Mouse (Mus musculus) embryonic stem cell, embryonic (primary cell): ENCODE measurements around the gene Ces1b.

ENCODE experiments used
- CTCF ChIA-PET, 4 experiments: fragments of 300-600 bp in 2 of 4; fragments of 350-600 bp in 2 of 4; sonication (Branson Sonifier 250); formaldehyde crosslinking; loops; one replicate each; lab custom pipeline; 2022; ENCODE audit warnings: inconsistent platforms in 2 of 4; lab: Charles Lee
- POLR2A ChIA-PET, 4 experiments: fragments of 300-600 bp in 2 of 4; fragments of 350-600 bp in 2 of 4; sonication (Branson Sonifier 250); formaldehyde crosslinking; loops; one replicate each; lab custom pipeline; 2022; ENCODE audit warnings: antibody characterized with exemption in 4 of 4, inconsistent platforms in 1 of 4; lab: Charles Lee

Ces1b gene

GRCm38 (mm10) chr8:93079887-93080286, at the start of gene Ces1b:
Gene Ces1b, minus strand, starts transcription at chr8:93080017.
- ChIA-PET CTCF (interaction anchor here in 1 of 4 experiments (0.6 kb wide), 1 partner anchor 260 kb away, joined by 4 read pairs; no protein-coding TSS in a partner anchor), POLR2A (interaction anchor here in 1 of 4 experiments (0.6 kb wide), 1 partner anchor 249 kb away, joined by 8 read pairs; no protein-coding TSS in a partner anchor)

- ChIA-PET POLR2A (interaction anchor here in 1 of 4 experiments (0.6 kb wide), 1 partner anchor 390 kb away, joined by 3 read pairs; no protein-coding TSS in a partner anchor), CTCF (no interaction called here)
These were observed 46.7 kb upstream of the Ces1b start for GRCm38 (mm10) chr8:93126476-93126875.

GRCm38 (mm10) chr8:93122005-93122404, 42.2 kb upstream of the Ces1b start:
- CTCF ChIA-PET, result no interaction called here

DNA sequence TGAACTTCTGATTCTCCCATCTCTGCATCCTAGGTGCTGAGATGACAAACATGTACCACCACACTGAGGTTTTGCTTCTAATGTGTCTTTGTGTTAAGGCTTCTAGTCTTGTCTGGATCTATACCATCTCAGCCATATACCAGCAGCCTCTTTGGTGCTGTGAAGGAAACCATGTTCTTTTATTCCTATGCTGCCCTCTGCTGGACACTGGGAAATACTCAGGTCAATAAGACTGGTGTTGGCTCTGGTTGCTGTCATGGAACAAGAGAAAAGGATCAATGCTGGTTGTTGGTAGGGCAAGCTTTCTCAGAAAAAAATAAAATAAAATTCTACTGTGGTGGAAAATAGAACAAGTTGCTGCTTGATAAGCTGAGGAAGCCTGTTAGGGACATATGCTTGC, 15.6 kb upstream of the Ces1b start:
- CTCF ChIA-PET, result no interaction called here

More at GRCm38 (mm10) chr8:93122005-93122404, 42.2 kb upstream of the Ces1b start:
- POLR2A ChIA-PET, result no interaction called here

DNA sequence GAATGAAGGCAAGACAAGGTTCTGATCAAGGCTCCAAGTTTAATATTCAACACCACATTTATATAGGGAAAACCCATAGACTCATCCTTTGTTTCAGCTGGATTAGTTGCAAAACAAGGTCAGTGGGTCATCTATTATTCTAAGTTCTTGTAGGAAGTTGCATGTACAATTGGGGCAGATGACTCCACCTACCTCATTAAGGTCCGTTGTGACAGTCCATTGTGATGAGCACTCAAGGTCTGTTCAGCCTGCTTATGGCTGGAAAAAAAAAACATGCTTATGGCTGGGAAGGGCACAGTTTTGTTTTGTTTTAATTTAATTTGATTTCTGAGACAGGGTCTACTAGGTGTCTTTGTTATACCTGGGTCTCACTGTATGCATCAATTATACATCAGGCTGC, 11.5 kb upstream of the Ces1b start:
- ChIA-PET POLR2A (no interaction called here), CTCF (interaction anchor here in 2 of 4 experiments (0.5 to 0.7 kb wide), 2 partner anchors 32 to 106 kb away, joined by 3 read pairs; partner anchors contain the start of gene Ces1d (in 1 of the 2))

More for the DNA sequence above, 15.6 kb upstream of the Ces1b start:
- POLR2A ChIA-PET, result interaction anchor here in 1 of 4 experiments (0.7 kb wide), 1 partner anchor 225 kb away, joined by 3 read pairs; no protein-coding TSS in a partner anchor

GRCm38 (mm10) chr8:93088686-93089122, 8.9 kb upstream of the Ces1b start:
- ChIA-PET CTCF (interaction anchor here in 1 of 4 experiments (0.6 kb wide), 3 partner anchors 27 to 627 kb away, joined by 3 to 6 read pairs (median 3); no protein-coding TSS in a partner anchor), POLR2A (interaction anchor here in 1 of 4 experiments (0.6 kb wide), 1 partner anchor 10 kb away, joined by 3 read pairs; no protein-coding TSS in a partner anchor)

DNA sequence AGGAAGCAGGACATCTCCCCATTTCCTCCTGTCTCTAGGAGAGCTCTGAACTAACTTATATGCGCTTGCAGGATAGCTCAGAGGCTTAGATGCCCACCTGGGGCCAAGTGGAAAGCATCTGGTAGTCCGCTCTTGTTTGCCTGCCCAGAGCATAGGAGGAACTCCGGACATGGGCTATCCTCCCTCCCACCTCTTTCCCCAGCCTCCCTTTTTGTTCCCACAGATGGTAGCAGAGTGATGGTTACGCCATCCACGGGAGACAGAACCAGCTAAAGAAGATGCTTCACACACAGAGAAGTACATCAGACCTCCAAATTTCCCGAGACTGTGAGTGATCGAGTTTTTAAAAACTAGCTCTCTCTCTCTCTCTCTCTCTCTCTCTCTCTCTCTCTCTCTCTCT, 8.4 kb upstream of the Ces1b start:
- CTCF ChIA-PET, result no interaction called here

DNA sequence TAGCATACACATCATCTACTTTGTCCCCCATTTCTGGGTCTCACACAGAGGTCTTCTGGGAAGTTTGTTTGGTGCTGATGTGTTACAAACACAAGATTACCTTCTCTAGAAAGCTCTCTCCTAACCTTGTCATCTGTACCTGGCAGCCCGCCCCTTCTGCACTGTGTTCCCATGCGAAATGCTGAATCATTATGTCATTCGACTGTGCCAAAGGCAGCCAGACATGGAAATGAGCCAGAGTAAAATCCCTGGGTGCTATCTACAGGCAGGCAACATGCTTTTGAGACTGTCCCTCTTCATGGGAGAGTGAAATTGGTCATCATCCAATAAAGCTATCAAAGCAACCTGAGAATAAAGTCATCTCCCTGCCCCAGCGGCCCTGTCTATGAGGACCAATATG, 4.6 kb downstream of the Ces1b start:
- POLR2A ChIA-PET, result no interaction called here
- CTCF ChIA-PET, result no interaction called here

More for the DNA sequence above, 8.4 kb upstream of the Ces1b start:
- POLR2A ChIA-PET, result no interaction called here

- POLR2A ChIA-PET, result no interaction called here
- CTCF ChIA-PET, result no interaction called here
These were observed 16.2 kb downstream of the Ces1b start for GRCm38 (mm10) chr8:93063416-93064117.

DNA sequence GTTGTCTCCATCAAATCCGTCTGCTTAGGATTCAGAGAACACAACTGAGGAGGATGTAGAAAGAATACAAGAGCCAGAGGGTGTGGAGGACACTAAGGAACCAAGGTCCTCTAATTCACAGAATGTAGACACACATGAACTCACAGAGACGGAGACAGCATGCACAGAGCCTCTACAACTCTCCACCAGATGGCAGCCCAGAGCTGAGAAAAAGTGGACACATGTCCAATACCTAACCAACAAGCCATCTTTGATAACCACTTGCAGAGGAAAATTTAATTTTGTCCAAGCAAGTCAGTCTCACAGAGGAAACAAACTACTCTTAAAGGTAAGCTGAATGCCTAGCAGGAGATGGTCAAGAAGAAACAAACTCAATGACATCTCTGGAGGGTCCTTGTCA, 20.6 kb downstream of the Ces1b start:
- CTCF ChIA-PET, result interaction anchor here in 3 of 4 experiments (0.5 to 1.5 kb wide), 6 partner anchors 32 to 1194 kb away, joined by 3 to 8 read pairs (median 4); no protein-coding TSS in a partner anchor
- POLR2A ChIA-PET, result no interaction called here

DNA sequence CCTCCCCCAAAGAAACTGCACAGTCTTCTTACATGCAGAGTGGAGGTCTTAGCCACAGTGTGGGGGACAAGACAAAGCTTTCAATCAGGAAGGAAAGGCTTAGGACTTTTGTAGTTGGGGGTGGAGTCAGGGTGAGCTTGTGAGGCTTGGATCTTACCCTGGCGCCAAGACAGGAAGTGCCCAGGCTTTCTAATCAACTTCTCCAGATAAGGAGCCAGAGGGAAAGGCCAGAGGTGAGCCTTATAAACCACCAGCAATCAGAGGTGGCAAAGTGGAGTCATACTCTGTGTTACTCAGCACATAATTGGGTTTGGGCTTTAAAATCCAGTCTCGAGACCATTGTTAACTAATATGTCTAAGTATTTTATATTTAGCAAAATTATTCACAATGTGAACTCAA, 24.6 kb downstream of the Ces1b start:
- CTCF ChIA-PET, result interaction anchor here in 1 of 4 experiments (0.6 kb wide), 1 partner anchor 74 kb away, joined by 4 read pairs; no protein-coding TSS in a partner anchor

DNA sequence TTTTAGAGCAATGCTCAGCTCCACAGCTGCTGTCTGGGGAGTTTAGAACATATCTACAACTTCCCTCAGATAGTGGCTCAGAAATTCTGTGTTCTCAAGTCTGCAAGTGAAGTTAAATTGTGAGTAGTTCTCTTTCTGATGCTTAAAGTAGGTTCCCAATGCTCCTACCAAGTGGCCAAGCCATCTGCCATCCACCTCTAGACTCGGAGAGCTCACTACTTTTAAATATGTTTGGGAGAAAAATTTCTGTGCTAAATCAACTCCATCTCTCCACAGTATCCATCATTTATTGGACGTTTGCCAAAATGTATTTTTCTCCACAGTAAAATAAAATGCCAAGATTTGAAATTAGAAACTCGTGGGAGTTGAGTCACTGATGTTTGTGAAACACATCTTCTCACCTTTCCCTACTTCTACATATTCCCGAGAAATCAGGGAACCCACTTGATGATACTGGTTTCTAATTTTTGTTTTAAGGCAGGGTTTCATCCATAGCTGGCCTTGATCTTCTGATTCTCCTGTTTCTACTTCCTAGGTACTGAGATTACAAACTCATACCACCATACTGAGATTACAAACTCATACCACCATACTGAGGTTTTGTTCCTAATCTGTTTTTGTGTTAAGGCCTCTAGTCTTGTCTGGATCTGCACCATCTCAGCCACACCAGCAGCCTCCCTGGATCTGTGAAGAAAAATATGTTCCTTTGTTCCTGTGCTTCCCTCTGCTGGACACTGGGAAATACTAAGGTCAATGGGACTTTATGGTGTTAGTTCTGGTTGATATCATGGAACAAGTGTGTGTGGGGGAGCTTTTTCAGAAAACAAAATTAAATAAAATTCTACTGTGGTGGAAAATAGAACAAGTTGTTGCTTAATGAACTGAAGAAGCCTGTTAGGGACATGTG, 31.1 kb downstream of the Ces1b start:
- POLR2A ChIA-PET, result interaction anchor here in 1 of 4 experiments (0.6 kb wide), 1 partner anchor 1480 kb away, joined by 3 read pairs; no protein-coding TSS in a partner anchor
- CTCF ChIA-PET, result interaction anchor here in 1 of 4 experiments (0.6 kb wide), 1 partner anchor 29 kb away, joined by 4 read pairs; no protein-coding TSS in a partner anchor

More for the DNA sequence above, 24.6 kb downstream of the Ces1b start:
- POLR2A ChIA-PET, result no interaction called here

- CTCF ChIA-PET, result no interaction called here
- POLR2A ChIA-PET, result interaction anchor here in 1 of 4 experiments (0.6 kb wide), 1 partner anchor 1480 kb away, joined by 3 read pairs; no protein-coding TSS in a partner anchor
These were observed 31.7 kb downstream of the Ces1b start, which contains the start of gene Ces1a for GRCm38 (mm10) chr8:93048092-93048491. Gene Ces1a, minus strand, starts transcription at chr8:93048192.

DNA sequence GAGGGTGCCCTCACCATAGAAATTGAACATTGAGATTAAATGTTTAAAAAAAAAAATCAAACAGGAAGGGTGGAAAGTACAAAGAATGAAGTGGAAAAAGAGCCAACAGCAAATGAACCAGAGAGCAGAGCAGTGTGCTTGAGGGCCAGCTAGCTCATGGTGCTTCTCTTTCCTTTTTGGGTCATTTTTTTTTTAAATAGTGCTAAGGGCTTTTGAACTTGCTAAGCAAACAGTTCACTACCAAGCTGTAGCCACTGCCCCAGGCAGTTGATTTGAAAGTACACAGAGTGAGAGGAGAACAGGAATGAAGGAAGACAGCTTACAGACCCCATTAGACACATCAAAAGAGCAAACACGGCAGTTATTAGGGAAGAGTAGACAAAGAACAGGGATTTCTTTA, 36.7 kb downstream of the Ces1b start:
- CTCF ChIA-PET, result interaction anchor here in 1 of 4 experiments (1.4 kb wide), 1 partner anchor 46 kb away, joined by 4 read pairs; no protein-coding TSS in a partner anchor
- POLR2A ChIA-PET, result no interaction called here

- POLR2A ChIA-PET, result no interaction called here
- CTCF ChIA-PET, result no interaction called here
These were observed 38.8 kb downstream of the Ces1b start for GRCm38 (mm10) chr8:93040776-93041567.

- CTCF ChIA-PET, result no interaction called here
- POLR2A ChIA-PET, result interaction anchor here in 1 of 4 experiments (0.7 kb wide), 1 partner anchor 136 kb away, joined by 3 read pairs; no protein-coding TSS in a partner anchor
These were observed 39.6 kb downstream of the Ces1b start for GRCm38 (mm10) chr8:93040256-93040655.

DNA sequence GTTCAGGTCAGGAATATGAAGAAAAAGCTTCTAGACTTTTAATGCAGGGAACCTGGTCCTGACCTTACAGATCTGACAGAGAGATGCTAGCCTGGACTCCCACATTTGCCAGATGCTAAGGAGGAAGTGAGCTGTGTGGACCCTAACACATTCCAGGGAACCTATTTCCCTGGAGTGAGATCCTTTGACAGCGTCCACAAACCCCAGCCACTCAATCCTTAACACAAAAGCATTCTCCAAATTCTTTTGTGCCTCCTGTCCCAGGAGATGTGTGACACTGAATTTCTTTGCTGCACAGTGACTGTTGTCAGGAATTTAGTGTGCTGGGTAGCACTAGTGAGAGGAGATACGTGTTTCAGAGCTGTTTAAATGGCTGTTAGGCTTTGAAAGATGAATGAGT, 41.0 kb downstream of the Ces1b start:
- ChIA-PET CTCF (no interaction called here), POLR2A (no interaction called here)

DNA sequence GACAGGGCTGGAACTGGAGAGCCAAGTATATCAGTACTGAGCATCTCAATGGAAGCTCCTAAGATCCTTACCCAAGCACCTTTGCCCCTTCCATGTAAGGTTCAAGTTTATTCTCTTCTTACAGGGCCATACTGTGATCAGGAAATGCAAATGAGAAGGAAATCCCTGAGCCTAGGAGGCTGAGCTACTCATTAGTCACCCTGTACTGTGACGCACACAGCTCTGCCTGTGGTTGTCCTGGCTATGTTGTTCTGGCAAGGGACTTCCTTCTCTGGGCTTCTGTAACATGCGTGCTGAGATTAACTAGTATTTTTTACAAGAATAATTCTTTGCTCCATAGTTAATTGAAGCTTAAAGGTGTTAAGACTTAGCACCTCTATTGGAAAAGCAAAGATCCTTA, 49.2 kb downstream of the Ces1b start:
- ChIA-PET POLR2A (no interaction called here), CTCF (interaction anchor here in 1 of 4 experiments (1.0 kb wide), 1 partner anchor 34 kb away, joined by 3 read pairs; no protein-coding TSS in a partner anchor)
